Mouse (Mus musculus): ENCODE measurements around the gene Atg14. TPM values are rescaled to one million over a fixed set of nuclear protein-coding genes. Genes with fewer than 3 reads are reported as not detected.

The Atg14 gene
- 29.1 to 32.8 TPM (median 30.4 TPM) in 4 replicates for total RNA-seq (2023)

DNA sequence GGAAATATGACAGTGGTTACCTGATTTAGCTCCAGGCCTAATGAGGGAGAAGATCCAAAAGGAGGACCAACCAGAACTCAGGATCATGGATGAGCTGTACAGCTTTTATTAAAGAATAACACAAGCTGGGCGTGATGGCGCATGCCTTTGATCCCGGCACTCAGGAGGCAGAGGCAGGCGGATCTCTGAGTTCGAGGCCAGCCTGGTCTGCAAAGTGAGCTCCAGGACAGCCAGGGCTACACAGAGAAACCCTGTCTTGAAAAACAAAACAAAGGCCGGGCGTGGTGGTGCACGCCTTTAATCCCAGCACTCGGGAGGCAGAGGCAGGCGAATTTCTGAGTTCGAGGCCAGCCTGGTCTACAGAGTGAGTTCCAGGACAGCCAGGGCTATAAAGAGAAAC lies at the start of gene Atg14:
Gene Atg14 (minus strand): TSS at position 101 of the 400 bp plus-strand sequence.

Other genes starting within 250 kb of the Atg14 start
- gene Lgals3, start 202.9 kb downstream of the Atg14 start, total RNA-seq (2023) = 4.4 to 10.4 TPM (median 6.0 TPM) in 4 replicates
- gene Dlgap5, start 152.2 kb downstream of the Atg14 start, total RNA-seq (2023) = 2.9 to 10.2 TPM (median 8.7 TPM) in 4 replicates
- 13.3 to 21.9 TPM (median 17.8 TPM) in 4 replicates for gene Fbxo34, start 120.2 kb downstream of the Atg14 start, total RNA-seq (2023)
- 107 to 119 TPM (median 112 TPM) in 4 replicates for gene Ktn1, start 77.8 kb upstream of the Atg14 start, total RNA-seq (2023)